Mouse (Mus musculus) R1 (cell line): Measurements from ENCODE around the gene Gm8082.
"Not testable (repeated sequence)": the region's sequence is repeated elsewhere in the genome, so short reads cannot be mapped to it uniquely, and the experiment has no call there.

Experiments
- DNase-seq: peaks from one replicate; pipeline ENCODE4 v3.0.0-alpha.2; 2018; ENCODE audit warnings: low read depth, low spot score

Gene Gm8082

DNA sequence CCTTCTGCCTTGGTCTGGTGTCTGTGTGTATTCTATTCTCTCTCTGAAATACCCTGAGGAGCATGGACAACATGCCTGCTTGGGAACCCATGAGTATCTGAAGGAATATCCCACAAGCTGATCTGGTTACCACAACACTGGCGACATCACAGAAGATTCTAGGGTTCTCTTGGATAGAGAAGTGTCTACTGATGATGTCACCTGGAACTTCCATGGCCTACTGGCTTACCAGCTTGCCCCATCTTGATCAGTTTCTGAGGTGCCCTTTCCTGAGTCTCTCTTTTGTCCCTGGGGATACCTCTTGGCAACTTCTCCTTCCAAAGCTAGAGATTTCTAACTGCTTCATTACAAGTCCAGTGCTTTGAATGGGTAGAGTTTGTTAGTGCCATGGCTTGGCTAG lies at the start of gene Gm8082:
Gene Gm8082 (minus strand): TSS at position 101 of the 400 bp plus-strand sequence.
- not testable (repeated sequence) for DNase-seq

- not testable (repeated sequence) for DNase-seq
Observed at GRCm38 (mm10) chr14:43015528-43015927, 22.1 kb upstream of the Gm8082 start, which contains the start of gene Gm10376. Gene Gm10376, minus strand, starts transcription at chr14:43015628.
